Mouse (Mus musculus): ENCODE data around the gene Ccdc24.
A peak's percentile ranks its signal among the peaks of the same experiment; 100 is the strongest.

The Ccdc24 gene

GRCm38 (mm10) chr4:117872471-117872886, at the start of gene Ccdc24:
Ccdc24 (minus strand) TSS chr4:117872557.
- no peak for DNase-seq (ENCODE audit: low read depth, low spot score)

- DNase-seq (ENCODE audit: low read depth, low spot score) = no peak
Measured at GRCm38 (mm10) chr4:117921358-117921757, 49.0 kb upstream of the Ccdc24 start.

- DNase-seq (ENCODE audit: low read depth, low spot score) = no peak
Measured at GRCm38 (mm10) chr4:117918762-117919161, 46.4 kb upstream of the Ccdc24 start.

GRCm38 (mm10) chr4:117918261-117918660, 45.9 kb upstream of the Ccdc24 start:
- no peak for DNase-seq (ENCODE audit: low read depth, low spot score)

- no peak for DNase-seq (ENCODE audit: low read depth, low spot score)
Measured at GRCm38 (mm10) chr4:117917847-117918246, 45.5 kb upstream of the Ccdc24 start.

GRCm38 (mm10) chr4:117917402-117917801, 45.0 kb upstream of the Ccdc24 start:
- no peak for DNase-seq (ENCODE audit: low read depth, low spot score)

GRCm38 (mm10) chr4:117916386-117916785, 44.0 kb upstream of the Ccdc24 start:
- no peak for DNase-seq (ENCODE audit: low read depth, low spot score)

GRCm38 (mm10) chr4:117915489-117916105, 43.2 kb upstream of the Ccdc24 start:
- DNase-seq (ENCODE audit: low read depth, low spot score) = no peak

GRCm38 (mm10) chr4:117914591-117915442, 42.5 kb upstream of the Ccdc24 start, which contains the start of gene Ipo13:
Ipo13 (minus strand) TSS chr4:117914999.
- DNase-seq (ENCODE audit: low read depth, low spot score) = peak; percentile 82

GRCm38 (mm10) chr4:117914031-117914430, 41.7 kb upstream of the Ccdc24 start:
- no peak for DNase-seq (ENCODE audit: low read depth, low spot score)

- DNase-seq (ENCODE audit: low read depth, low spot score) = no peak
Measured at GRCm38 (mm10) chr4:117913421-117913820, 41.1 kb upstream of the Ccdc24 start.

GRCm38 (mm10) chr4:117912685-117913273, 40.4 kb upstream of the Ccdc24 start:
- DNase-seq (ENCODE audit: low read depth, low spot score) = no peak

- DNase-seq (ENCODE audit: low read depth, low spot score) = no peak
Measured at GRCm38 (mm10) chr4:117912131-117912561, 39.8 kb upstream of the Ccdc24 start.

GRCm38 (mm10) chr4:117908834-117909453, 36.6 kb upstream of the Ccdc24 start:
- DNase-seq (ENCODE audit: low read depth, low spot score) = no peak

GRCm38 (mm10) chr4:117906196-117906595, 33.8 kb upstream of the Ccdc24 start:
- DNase-seq (ENCODE audit: low read depth, low spot score) = no peak

GRCm38 (mm10) chr4:117904761-117905160, 32.4 kb upstream of the Ccdc24 start:
- DNase-seq (ENCODE audit: low read depth, low spot score) = no peak

GRCm38 (mm10) chr4:117904094-117904493, 31.7 kb upstream of the Ccdc24 start:
- DNase-seq (ENCODE audit: low read depth, low spot score) = no peak

GRCm38 (mm10) chr4:117898111-117898510, 25.8 kb upstream of the Ccdc24 start:
- DNase-seq (ENCODE audit: low read depth, low spot score) = no peak

GRCm38 (mm10) chr4:117896031-117896430, 23.7 kb upstream of the Ccdc24 start:
- no peak for DNase-seq (ENCODE audit: low read depth, low spot score)

- no peak for DNase-seq (ENCODE audit: low read depth, low spot score)
Measured at GRCm38 (mm10) chr4:117895339-117895738, 23.0 kb upstream of the Ccdc24 start.

GRCm38 (mm10) chr4:117894601-117895000, 22.2 kb upstream of the Ccdc24 start:
- no peak for DNase-seq (ENCODE audit: low read depth, low spot score)

- no peak for DNase-seq (ENCODE audit: low read depth, low spot score)
Measured at GRCm38 (mm10) chr4:117893376-117893775, 21.0 kb upstream of the Ccdc24 start.

Data from WW6 (cell line).